Mouse (Mus musculus) embryonic fibroblast, embryonic 13.5 days (primary cell): ENCODE measurements around the gene Exosc3.

ENCODE experiments used
- CTCF ChIP-seq: IDR thresholded peaks from 2 replicates; pipeline ENCODE4 v1.5.1; 2011; ENCODE audit warnings: mild to moderate bottlenecking, control low read depth, low read length, moderate library complexity, borderline replicate concordance; ENCODE audit not compliant: insufficient read depth
- POLR2A ChIP-seq: IDR thresholded peaks from 2 replicates; pipeline ENCODE4 v1.6.1; 2011; ENCODE audit warnings: low read depth, mild to moderate bottlenecking, control low read depth, low read length, moderate library complexity

GRCm38 (mm10) chr4:45267883-45268282, 74.6 kb downstream of the Exosc3 start:
- TF ChIP-seq CTCF (no peak), POLR2A (no peak)
